Mouse (Mus musculus) stomach, postnatal 0 days (tissue): ENCODE data around the gene Zfp704.

ENCODE experiments used
- CTCF ChIP-seq: IDR thresholded peaks from 2 replicates; pipeline ENCODE4 v1.5.1; 2016; ENCODE audit warnings: antibody characterized with exemption, low read depth, mild to moderate bottlenecking, moderate library complexity
- EP300 ChIP-seq: optimal IDR thresholded peaks from 2 replicates; pipeline ENCODE3; 2016; ENCODE audit warnings: antibody characterized with exemption

GRCm38 (mm10) chr3:9520728-9521054, 89.2 kb downstream of the Zfp704 start:
- TF ChIP-seq CTCF (no peak), EP300 (no peak)
